Mouse (Mus musculus): ENCODE measurements around the gene Fgg. TPM values are rescaled to one million over a fixed set of nuclear protein-coding genes. Genes with fewer than 3 reads are reported as not detected.

Fgg gene
- polyA plus RNA-seq, 1 experiment from 2014 or later = 1,385 TPM

GRCm38 (mm10) chr3:82998772-82999463, 8.6 kb upstream of the Fgg start:
- Histone ChIP-seq H3K9ac (ENCODE audit: low read depth, low read length) (no peak overlapping the region), H3K27ac (ENCODE audit: low read length) (no peak overlapping the region), H3K36me3 (ENCODE audit: control insufficient read depth, insufficient read depth) (no peaks in the 10 kb centered on the region), H3K27me3 (ENCODE audit: control insufficient read depth, insufficient read depth, low read depth, low read length) (peaks cover 3% of the 10 kb centered on the region; the same call in 1 of the 2 replicates), H3K9me3 (replicated peaks; ENCODE audit: control insufficient read depth, low read length) (no peaks in the 10 kb centered on the region), H3K4me1 (ENCODE audit: control insufficient read depth, low read depth, low read length) (no peaks in the 10 kb centered on the region; the same call in 1 of the 2 replicates), H3K4me2 (ENCODE audit: low read depth, low read length) (no peak overlapping the region), H3K4me3 (ENCODE audit: low read depth, low read length) (no peak overlapping the region)
- ATAC-seq (ENCODE audit: low read depth) = 0 out of 2 replicates have a peak, but pooled peaks have one; percentile 12
- WGBS (ENCODE audit: insufficient replicate concordance) = 26% methylated on average over 8 of the region's 8 CpGs

DNA sequence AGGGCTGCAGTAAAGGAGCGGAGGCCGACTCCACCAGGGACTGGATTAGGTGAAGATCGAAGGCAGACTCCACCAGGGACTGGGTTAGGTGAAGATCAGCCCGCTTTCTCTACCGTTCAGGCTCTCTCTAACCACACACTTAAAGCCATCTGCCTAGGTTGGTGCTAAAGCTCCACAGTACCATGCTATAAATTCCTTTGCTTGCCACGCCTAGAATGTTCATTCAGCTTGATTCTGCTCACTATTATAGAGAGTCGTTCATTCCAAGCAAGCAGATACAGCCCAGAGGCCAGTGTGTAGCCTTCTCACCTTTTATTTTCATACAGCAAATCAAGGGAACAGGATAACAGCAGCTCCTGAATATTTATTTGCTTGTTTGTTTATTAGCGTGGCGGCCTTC, 7.5 kb upstream of the Fgg start:
- Histone ChIP-seq H3K27me3 (ENCODE audit: control insufficient read depth, insufficient read depth, low read depth, low read length) (peaks cover 2% of the 10 kb centered on the region; the same call in 1 of the 2 replicates), H3K4me2 (ENCODE audit: low read depth, low read length) (no peak overlapping the region), H3K9me3 (replicated peaks; ENCODE audit: control insufficient read depth, low read length) (no peaks in the 10 kb centered on the region), H3K27ac (ENCODE audit: low read length) (no peak overlapping the region), H3K4me3 (ENCODE audit: low read depth, low read length) (no peak overlapping the region), H3K9ac (ENCODE audit: low read depth, low read length) (no peak overlapping the region), H3K36me3 (ENCODE audit: control insufficient read depth, insufficient read depth) (no peaks in the 10 kb centered on the region), H3K4me1 (ENCODE audit: control insufficient read depth, low read depth, low read length) (no peaks in the 10 kb centered on the region; the same call in 1 of the 2 replicates)
- WGBS (ENCODE audit: insufficient replicate concordance) = 67% methylated on average over 9 of the region's 9 CpGs
- ATAC-seq (ENCODE audit: low read depth) = no peak

- 0% methylated on average over 2 of the region's 2 CpGs for WGBS (ENCODE audit: insufficient replicate concordance)
These were observed 5.3 kb upstream of the Fgg start for GRCm38 (mm10) chr3:83002191-83002590.

DNA sequence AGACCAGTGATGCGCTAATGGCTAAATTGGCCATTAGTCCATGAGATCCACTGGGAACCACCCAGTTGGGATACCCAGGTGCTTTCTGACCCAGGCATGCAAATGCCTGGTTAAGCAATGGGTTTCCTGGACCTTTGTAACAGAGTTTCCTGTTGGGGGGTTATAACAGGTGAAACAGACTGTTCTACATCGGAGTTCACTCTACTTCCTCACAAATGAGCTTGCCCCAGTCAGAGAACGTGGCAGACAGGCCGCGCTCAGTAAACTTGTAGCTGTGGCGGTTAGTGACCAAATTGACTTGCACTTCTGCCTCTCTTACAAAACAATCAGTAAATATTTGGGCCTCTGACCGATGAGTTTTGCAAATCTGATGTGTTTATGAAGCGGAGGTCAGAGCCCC, 4.5 kb upstream of the Fgg start:
- H3K4me1 ChIP-seq (ENCODE audit: control insufficient read depth, low read depth, low read length) = no peaks in the 10 kb centered on the region; the same call in 1 of the 2 replicates
- no peak overlapping the region for H3K4me3 ChIP-seq (ENCODE audit: low read depth, low read length)
- ATAC-seq (ENCODE audit: low read depth) = peak; percentile 61
- H3K9ac ChIP-seq (ENCODE audit: low read depth, low read length) = no peak overlapping the region
- peak overlapping the region; percentile 80 for H3K27ac ChIP-seq (ENCODE audit: low read length)
- no peak overlapping the region for H3K4me2 ChIP-seq (ENCODE audit: low read depth, low read length)
- 66% methylated on average over 8 of the region's 8 CpGs for WGBS (ENCODE audit: insufficient replicate concordance)
- no peaks in the 10 kb centered on the region for H3K9me3 ChIP-seq (replicated peaks; ENCODE audit: control insufficient read depth, low read length)
- no peaks in the 10 kb centered on the region for H3K27me3 ChIP-seq (ENCODE audit: control insufficient read depth, insufficient read depth, low read depth, low read length)
- H3K36me3 ChIP-seq (ENCODE audit: control insufficient read depth, insufficient read depth) = no peaks in the 10 kb centered on the region

More at GRCm38 (mm10) chr3:83002191-83002590, 5.3 kb upstream of the Fgg start:
- Histone ChIP-seq H3K4me1 (ENCODE audit: control insufficient read depth, low read depth, low read length) (no peaks in the 10 kb centered on the region; the same call in 1 of the 2 replicates), H3K4me2 (ENCODE audit: low read depth, low read length) (no peak overlapping the region), H3K9me3 (replicated peaks; ENCODE audit: control insufficient read depth, low read length) (no peaks in the 10 kb centered on the region), H3K27ac (ENCODE audit: low read length) (no peak overlapping the region; the same call in 1 of the 2 replicates), H3K27me3 (ENCODE audit: control insufficient read depth, insufficient read depth, low read depth, low read length) (no peaks in the 10 kb centered on the region), H3K4me3 (ENCODE audit: low read depth, low read length) (no peak overlapping the region), H3K36me3 (ENCODE audit: control insufficient read depth, insufficient read depth) (no peaks in the 10 kb centered on the region), H3K9ac (ENCODE audit: low read depth, low read length) (no peak overlapping the region)
- no peak for ATAC-seq (ENCODE audit: low read depth)

- H3K4me1 ChIP-seq (ENCODE audit: control insufficient read depth, low read depth, low read length) = no peaks in the 10 kb centered on the region; the same call in 1 of the 2 replicates
- H3K27me3 ChIP-seq (ENCODE audit: control insufficient read depth, insufficient read depth, low read depth, low read length) = no peaks in the 10 kb centered on the region
- no peak for ATAC-seq (ENCODE audit: low read depth)
- no peaks in the 10 kb centered on the region for H3K9me3 ChIP-seq (replicated peaks; ENCODE audit: control insufficient read depth, low read length)
- WGBS (ENCODE audit: insufficient replicate concordance) = 69% methylated on average over 7 of the region's 7 CpGs
- no peak overlapping the region for H3K4me3 ChIP-seq (ENCODE audit: low read depth, low read length)
- H3K9ac ChIP-seq (ENCODE audit: low read depth, low read length) = no peak overlapping the region
- no peaks in the 10 kb centered on the region for H3K36me3 ChIP-seq (ENCODE audit: control insufficient read depth, insufficient read depth)
- H3K4me2 ChIP-seq (ENCODE audit: low read depth, low read length) = no peak overlapping the region
- H3K27ac ChIP-seq (ENCODE audit: low read length) = no peak overlapping the region
These were observed 2.7 kb upstream of the Fgg start for GRCm38 (mm10) chr3:83004801-83005200.

GRCm38 (mm10) chr3:83010291-83010690, 2.8 kb downstream of the Fgg start:
- Histone ChIP-seq H3K27ac (ENCODE audit: low read length) (no peak overlapping the region), H3K9me3 (replicated peaks; ENCODE audit: control insufficient read depth, low read length) (no peaks in the 10 kb centered on the region), H3K9ac (ENCODE audit: low read depth, low read length) (no peak overlapping the region), H3K27me3 (ENCODE audit: control insufficient read depth, insufficient read depth, low read depth, low read length) (no peaks in the 10 kb centered on the region), H3K4me1 (ENCODE audit: control insufficient read depth, low read depth, low read length) (no peaks in the 10 kb centered on the region), H3K4me2 (ENCODE audit: low read depth, low read length) (peak overlapping the region; percentile 40), H3K36me3 (ENCODE audit: control insufficient read depth, insufficient read depth) (no peaks in the 10 kb centered on the region), H3K4me3 (ENCODE audit: low read depth, low read length) (peak overlapping the region; percentile 44)
- no peak for ATAC-seq (ENCODE audit: low read depth)
- WGBS (ENCODE audit: insufficient replicate concordance) = 50% methylated on average over 11 of the region's 11 CpGs

GRCm38 (mm10) chr3:83011136-83011535, 3.6 kb downstream of the Fgg start:
- peak overlapping the region; percentile 44; the same call in 1 of the 2 replicates for H3K4me3 ChIP-seq (ENCODE audit: low read depth, low read length)
- peak overlapping the region; percentile 40 for H3K4me2 ChIP-seq (ENCODE audit: low read depth, low read length)
- H3K9ac ChIP-seq (ENCODE audit: low read depth, low read length) = no peak overlapping the region
- H3K27ac ChIP-seq (ENCODE audit: low read length) = no peak overlapping the region
- WGBS (ENCODE audit: insufficient replicate concordance) = 60% methylated on average over 4 of the region's 4 CpGs
- H3K9me3 ChIP-seq (replicated peaks; ENCODE audit: control insufficient read depth, low read length) = no peaks in the 10 kb centered on the region
- no peaks in the 10 kb centered on the region for H3K36me3 ChIP-seq (ENCODE audit: control insufficient read depth, insufficient read depth)
- no peaks in the 10 kb centered on the region for H3K4me1 ChIP-seq (ENCODE audit: control insufficient read depth, low read depth, low read length)
- H3K27me3 ChIP-seq (ENCODE audit: control insufficient read depth, insufficient read depth, low read depth, low read length) = no peaks in the 10 kb centered on the region
- no peak for ATAC-seq (ENCODE audit: low read depth)

DNA sequence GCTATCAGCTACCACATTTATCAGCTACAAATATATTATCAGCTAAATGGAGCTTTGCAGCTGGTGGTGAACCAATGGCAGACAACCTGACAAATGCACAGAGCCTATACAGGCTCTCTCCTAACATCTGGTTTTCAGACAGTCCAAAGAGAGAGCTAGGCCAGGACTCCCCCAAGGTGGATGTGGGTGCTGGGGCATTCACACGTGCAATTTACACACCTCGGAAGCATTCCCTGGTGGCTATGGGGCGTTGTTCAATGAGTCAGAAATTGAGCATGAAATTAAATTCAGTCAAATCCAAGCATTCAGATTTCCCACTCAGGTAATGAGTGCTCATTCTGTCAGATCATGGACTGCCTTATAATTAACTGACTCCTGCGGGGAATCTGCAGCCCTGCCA, 4.0 kb downstream of the Fgg start:
- Histone ChIP-seq H3K4me2 (ENCODE audit: low read depth, low read length) (peak overlapping the region; percentile 40), H3K4me1 (ENCODE audit: control insufficient read depth, low read depth, low read length) (no peaks in the 10 kb centered on the region), H3K9ac (ENCODE audit: low read depth, low read length) (no peak overlapping the region), H3K4me3 (ENCODE audit: low read depth, low read length) (peak overlapping the region; percentile 44), H3K27me3 (ENCODE audit: control insufficient read depth, insufficient read depth, low read depth, low read length) (no peaks in the 10 kb centered on the region), H3K27ac (ENCODE audit: low read length) (no peak overlapping the region), H3K36me3 (ENCODE audit: control insufficient read depth, insufficient read depth) (no peaks in the 10 kb centered on the region), H3K9me3 (replicated peaks; ENCODE audit: control insufficient read depth, low read length) (no peaks in the 10 kb centered on the region)
- no peak for ATAC-seq (ENCODE audit: low read depth)
- WGBS (ENCODE audit: insufficient replicate concordance) = 59% methylated on average over 4 of the region's 4 CpGs

- no peaks in the 10 kb centered on the region for H3K27me3 ChIP-seq (ENCODE audit: control insufficient read depth, insufficient read depth, low read depth, low read length)
- ATAC-seq (ENCODE audit: low read depth) = no peak
- no peaks in the 10 kb centered on the region for H3K4me1 ChIP-seq (ENCODE audit: control insufficient read depth, low read depth, low read length)
- no peaks in the 10 kb centered on the region for H3K36me3 ChIP-seq (ENCODE audit: control insufficient read depth, insufficient read depth)
- H3K27ac ChIP-seq (ENCODE audit: low read length) = no peak overlapping the region
- H3K9me3 ChIP-seq (replicated peaks; ENCODE audit: control insufficient read depth, low read length) = no peaks in the 10 kb centered on the region
- no peak overlapping the region for H3K9ac ChIP-seq (ENCODE audit: low read depth, low read length)
- WGBS (ENCODE audit: insufficient replicate concordance) = 76% methylated on average over 19 of the region's 19 CpGs
- no peak overlapping the region for H3K4me3 ChIP-seq (ENCODE audit: low read depth, low read length)
- no peak overlapping the region for H3K4me2 ChIP-seq (ENCODE audit: low read depth, low read length)
These were observed 5.1 kb downstream of the Fgg start for GRCm38 (mm10) chr3:83012636-83013035.
